Mouse (Mus musculus) liver, embryonic 14.5 days (tissue): ENCODE results near the gene Tarbp1.

Experiments used
- CTCF ChIP-seq: IDR thresholded peaks from 2 replicates; pipeline ENCODE4 v1.5.1; 2016; ENCODE audit warnings: antibody characterized with exemption, low read depth, control low read depth
- EP300 ChIP-seq: IDR thresholded peaks from 2 replicates; pipeline ENCODE4 v1.6.1; 2016; ENCODE audit warnings: antibody characterized with exemption, low read depth

DNA sequence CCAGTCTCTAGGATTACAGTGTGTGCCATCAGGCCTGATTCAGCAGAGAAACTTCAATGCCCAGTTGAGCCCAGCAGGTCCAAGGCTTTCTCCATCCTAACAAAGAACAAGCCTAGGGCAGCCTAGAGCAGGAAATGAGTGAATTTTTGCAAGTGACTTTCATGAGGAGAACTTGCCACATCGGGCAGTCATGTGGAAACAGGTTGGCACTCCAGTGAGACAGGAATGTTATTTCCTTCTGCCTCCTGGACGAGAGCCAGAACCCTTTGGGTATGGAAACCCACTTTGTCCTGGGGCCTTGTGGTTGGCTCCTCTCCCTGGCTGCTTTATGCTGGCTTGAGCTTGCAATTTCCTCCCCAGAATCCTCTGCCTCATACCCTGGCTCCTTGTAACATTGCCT is 83.3 kb downstream of the Tarbp1 start:
- TF ChIP-seq EP300 = no peak
- TF ChIP-seq CTCF = no peak
